Mouse (Mus musculus): ENCODE data around the gene Sept6. TPM values are rescaled to one million over a fixed set of nuclear protein-coding genes. Genes with fewer than 3 reads are reported as not detected.

Sept6 gene
- total RNA-seq (2021) = 10 to 100 TPM; 47.4 to 49.1 TPM

GRCm38 (mm10) chrX:36991694-36992093, at the start of gene Sept6:
Gene Sept6, minus strand, starts transcription at chrX:36991794.
- DNase-seq = no peak

- DNase-seq = peak; percentile 17 to 18
These were observed 36.8 kb upstream of the Sept6 start for GRCm38 (mm10) chrX:37028378-37028777.

- DNase-seq = no peak
These were observed 32.2 kb upstream of the Sept6 start for GRCm38 (mm10) chrX:37023652-37024309.

GRCm38 (mm10) chrX:37022690-37023089, 31.1 kb upstream of the Sept6 start:
- DNase-seq = peak; percentile 27 to 44

GRCm38 (mm10) chrX:37019045-37019444, 27.5 kb upstream of the Sept6 start:
- no peak for DNase-seq

GRCm38 (mm10) chrX:37018150-37018654, 26.6 kb upstream of the Sept6 start:
- no peak for DNase-seq

GRCm38 (mm10) chrX:37013870-37014269, 22.3 kb upstream of the Sept6 start:
- DNase-seq = no peak

GRCm38 (mm10) chrX:36991039-36991438, 555 bp downstream of the Sept6 start:
- DNase-seq = no peak

- no peak for DNase-seq
These were observed 1.7 kb downstream of the Sept6 start for GRCm38 (mm10) chrX:36989752-36990404.

- DNase-seq = peak; percentile 36 to 40
These were observed 2.3 kb downstream of the Sept6 start for GRCm38 (mm10) chrX:36989234-36989751.

GRCm38 (mm10) chrX:36988754-36989153, 2.8 kb downstream of the Sept6 start:
- no peak for DNase-seq

GRCm38 (mm10) chrX:36987851-36988250, 3.7 kb downstream of the Sept6 start:
- DNase-seq = no peak

- DNase-seq = no peak
These were observed 6.6 kb downstream of the Sept6 start for GRCm38 (mm10) chrX:36985041-36985440.

- no peak for DNase-seq
These were observed 7.8 kb downstream of the Sept6 start for GRCm38 (mm10) chrX:36983654-36984311.

GRCm38 (mm10) chrX:36982892-36983653, 8.5 kb downstream of the Sept6 start:
- no peak for DNase-seq

- no peak for DNase-seq
These were observed 10.9 kb downstream of the Sept6 start for GRCm38 (mm10) chrX:36980563-36981187.

- no peak for DNase-seq
These were observed 13.7 kb downstream of the Sept6 start for GRCm38 (mm10) chrX:36977863-36978262.

- DNase-seq = no peak
These were observed 14.6 kb downstream of the Sept6 start for GRCm38 (mm10) chrX:36976980-36977379.

GRCm38 (mm10) chrX:36976272-36976671, 15.3 kb downstream of the Sept6 start:
- DNase-seq = no peak

- no peak for DNase-seq
These were observed 16.7 kb downstream of the Sept6 start for GRCm38 (mm10) chrX:36974905-36975304.

GRCm38 (mm10) chrX:36972951-36973471, 18.6 kb downstream of the Sept6 start:
- no peak for DNase-seq

- no peak for DNase-seq
These were observed 20.4 kb downstream of the Sept6 start for GRCm38 (mm10) chrX:36971156-36971555.

Data from layer of hippocampus, postnatal 36 days (tissue).